8 mouse cellular contexts compared by ENCODE assay signal in the genomic region with DNA sequence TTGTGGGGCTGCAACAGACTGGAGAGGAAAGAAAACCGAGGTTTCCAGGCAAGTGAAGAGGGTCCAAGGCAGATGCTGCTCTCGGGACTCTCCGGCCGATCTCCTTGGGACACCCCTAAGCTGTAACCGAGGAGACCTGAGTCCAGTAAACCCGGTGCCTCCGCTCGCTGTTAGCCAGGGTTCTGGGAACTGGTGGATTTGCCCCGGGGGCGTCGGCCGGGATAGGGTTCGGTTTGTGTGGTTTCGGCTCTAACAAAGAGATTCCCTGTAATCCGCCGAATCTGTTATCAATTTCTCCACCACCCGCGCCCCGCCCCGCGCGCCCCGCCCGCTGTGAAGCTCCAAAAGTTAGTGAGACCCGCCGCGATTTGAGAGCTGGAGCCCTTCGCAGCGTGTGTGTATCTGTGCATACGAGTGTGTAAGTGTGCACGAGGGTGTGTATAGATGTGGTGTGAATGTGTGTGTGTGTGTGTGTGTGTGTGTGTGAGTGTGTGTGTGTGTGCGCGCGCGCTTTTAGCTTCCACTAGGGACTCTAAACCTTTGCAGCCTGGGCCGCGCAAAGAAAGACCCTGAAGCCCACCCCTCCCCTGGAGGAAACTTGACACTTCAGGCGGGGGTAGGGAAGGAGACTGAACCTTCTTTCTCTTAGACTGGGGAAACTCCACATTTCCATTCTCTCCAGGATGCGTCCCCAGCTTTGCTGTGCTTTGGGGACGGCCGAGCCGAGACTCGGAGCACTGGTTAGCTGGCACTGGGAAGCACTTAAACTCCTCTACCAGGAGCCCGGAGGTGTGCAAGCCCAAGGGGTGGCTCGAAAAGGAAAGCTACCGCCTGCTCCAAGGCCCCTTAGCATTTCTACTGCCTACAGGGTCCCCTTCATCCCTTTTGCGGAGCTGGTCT. TPM values are rescaled to one million over a fixed set of nuclear protein-coding genes. Genes with fewer than 3 reads are reported as not detected.
DNase-seq lines count a peak whose midpoint lies in the region; ATAC-seq and TF ChIP-seq lines count a peak whose summit lies in the region.

No protein-coding gene starts in this region.

- DNase-seq in layer of hippocampus, adult 2 months (ENCODE audit: low spot score in 2 of 2) = peak in 1 of 2 experiments; percentile 27
- DNase-seq in layer of hippocampus, adult 11-12 months (ENCODE audit: low spot score) = no peak
- DNase-seq in adrenal gland, postnatal 10 days = peak; percentile 56
- no peak for DNase-seq in natural killer cell, adult 2 months (ENCODE audit: low spot score in 2 of 2)
- DNase-seq in T-cell, adult 2 months (ENCODE audit: low spot score) = no peak

- H3K27me3 ChIP-seq in forebrain, embryonic 12.5 days = peaks cover 67% of the 10 kb centered on the region
- H3K27me3 ChIP-seq in hindbrain, embryonic 16.5 days (replicated peaks; ENCODE audit: control insufficient read depth, insufficient read depth, low read length) = no peaks in the 10 kb centered on the region; the same call in 1 of the 2 replicates
- peaks cover 59% of the 10 kb centered on the region for H3K27me3 ChIP-seq in midbrain, embryonic 12.5 days

- peak overlapping the region; percentile 54 for H3K9ac ChIP-seq in forebrain, embryonic 12.5 days
- H3K9ac ChIP-seq in hindbrain, embryonic 16.5 days (ENCODE audit: low read depth, low read length) = peak overlapping the region; percentile 55
- peak overlapping the region; percentile 63 for H3K9ac ChIP-seq in midbrain, embryonic 12.5 days (replicated peaks)

- ATAC-seq in forebrain, embryonic 12.5 days (ENCODE audit: low FRiP score) = peak; percentile 25; the same call in 1 of the 2 replicates
- no peak for ATAC-seq in hindbrain, embryonic 16.5 days
- ATAC-seq in midbrain, embryonic 12.5 days (ENCODE audit: low FRiP score, low read depth) = peak; percentile 32

- H3K27ac ChIP-seq in layer of hippocampus, adult 2 months = no peak overlapping the region
- 0 out of 2 replicates have a peak overlapping the region, but pooled peaks have one; percentile 61 for H3K27ac ChIP-seq in forebrain, embryonic 12.5 days
- H3K27ac ChIP-seq in hindbrain, embryonic 16.5 days (ENCODE audit: low read depth, low read length) = peak overlapping the region; percentile 46
- H3K27ac ChIP-seq in midbrain, embryonic 12.5 days (replicated peaks) = peak overlapping the region; percentile 63

- no peak for TF ChIP-seq CTCF in layer of hippocampus, adult 2 months (conservative IDR thresholded peaks at IDR 0.05)

- no peaks in the 10 kb centered on the region for H3K9me3 ChIP-seq in forebrain, embryonic 12.5 days
- H3K9me3 ChIP-seq in hindbrain, embryonic 16.5 days (ENCODE audit: control insufficient read depth, low read length) = no peaks in the 10 kb centered on the region
- no peaks in the 10 kb centered on the region for H3K9me3 ChIP-seq in midbrain, embryonic 12.5 days

- H3K4me2 ChIP-seq in forebrain, embryonic 12.5 days = peak overlapping the region; percentile 74
- peak overlapping the region; percentile 69 for H3K4me2 ChIP-seq in hindbrain, embryonic 16.5 days (ENCODE audit: low read length)
- peak overlapping the region; percentile 91 for H3K4me2 ChIP-seq in midbrain, embryonic 12.5 days (replicated peaks)

- peak overlapping the region; percentile 57 for H3K4me3 ChIP-seq in layer of hippocampus, adult 2 months
- H3K4me3 ChIP-seq in forebrain, embryonic 12.5 days (replicated peaks) = peak overlapping the region; percentile 43
- peak overlapping the region; percentile 51 for H3K4me3 ChIP-seq in hindbrain, embryonic 16.5 days (ENCODE audit: low read length)
- peak overlapping the region; percentile 52 for H3K4me3 ChIP-seq in midbrain, embryonic 12.5 days

- under 1% methylated on average over 47 of the region's 47 CpGs for WGBS in forebrain, embryonic 12.5 days
- WGBS in hindbrain, embryonic 16.5 days = under 1% methylated on average over 45 of the region's 47 CpGs
- under 1% methylated on average over 47 of the region's 47 CpGs for WGBS in midbrain, embryonic 12.5 days

- H3K36me3 ChIP-seq in forebrain, embryonic 12.5 days (replicated peaks) = no peaks in the 10 kb centered on the region
- no peaks in the 10 kb centered on the region for H3K36me3 ChIP-seq in hindbrain, embryonic 16.5 days (ENCODE audit: control insufficient read depth, insufficient read depth, low read length)
- no peaks in the 10 kb centered on the region for H3K36me3 ChIP-seq in midbrain, embryonic 12.5 days

- peaks cover 55% of the 10 kb centered on the region for H3K4me1 ChIP-seq in forebrain, embryonic 12.5 days
- peaks cover 29% of the 10 kb centered on the region for H3K4me1 ChIP-seq in hindbrain, embryonic 16.5 days (ENCODE audit: control insufficient read depth, insufficient read depth, low read depth, low read length)
- peaks cover 42% of the 10 kb centered on the region for H3K4me1 ChIP-seq in midbrain, embryonic 12.5 days

RNA-seq across cellular contexts. Expression of a gene that starts 5.1 kb away (rescaled TPM):
- total RNA-seq in layer of hippocampus, adult 2 months (2021) = 10 to 100 TPM in 1 of 2 experiments, 1 to 10 TPM in 1; 9.8 to 11.9 TPM
- 10 to 100 TPM; 18.7 to 24.8 TPM for total RNA-seq in adrenal gland, postnatal 10 days (2021)
- 16.1 and 20.3 TPM in 2 replicates for polyA plus RNA-seq in forebrain, embryonic 12.5 days (2016; fragmentation: Nextera tagmentation; extraction: Ambion mirVana)
- 17.8 and 24.2 TPM in 2 replicates for polyA plus RNA-seq in hindbrain, embryonic 16.5 days (2015; fragmentation: Nextera tagmentation; extraction: Ambion mirVana)
- polyA plus RNA-seq in midbrain, embryonic 12.5 days (2016; fragmentation: Nextera tagmentation; extraction: Ambion mirVana) = 19.3 and 22.5 TPM in 2 replicates
